Mouse (Mus musculus) gastrocnemius, adult 8-10 months (tissue): Measurements from ENCODE around the gene Lats1. TPM values are rescaled to one million over a fixed set of nuclear protein-coding genes. Genes with fewer than 3 reads are reported as not detected.

Experiments
- DNase-seq, 2 experiments: peaks; one replicate each; pipeline ENCODE4 v3.0.0; 2022; ENCODE audit warnings: low spot score in 2 of 2
- total RNA-seq, 4 experiments: library from RNA; stranded (reverse); gene quantifications; 2 replicates each; pipeline ENCODE4 v1.2.4; 2022

The Lats1 gene
- 10 to 100 TPM in 3 of 4 experiments, 1 to 10 TPM in 1; 9.4 to 11.4 (median 10.3) TPM for total RNA-seq

- peak; percentile 60 to 67 for DNase-seq
These were observed at the start of gene Lats1, which contains the start of gene Pcmt1 for GRCm38 (mm10) chr10:7680731-7681301. Lats1 (plus strand) TSS chr10:7681214. Pcmt1 (minus strand) TSS chr10:7681136.

- no peak for DNase-seq
These were observed 40.6 kb upstream of the Lats1 start for GRCm38 (mm10) chr10:7640366-7640765.

GRCm38 (mm10) chr10:7645911-7646310 lies 35.1 kb upstream of the Lats1 start:
- no peak for DNase-seq

GRCm38 (mm10) chr10:7649059-7649458 lies 32.0 kb upstream of the Lats1 start:
- DNase-seq, result no peak

GRCm38 (mm10) chr10:7651057-7651456 lies 30.0 kb upstream of the Lats1 start:
- no peak for DNase-seq

GRCm38 (mm10) chr10:7662471-7663141 lies 18.4 kb upstream of the Lats1 start:
- no peak for DNase-seq

GRCm38 (mm10) chr10:7663159-7664026 lies 17.6 kb upstream of the Lats1 start:
- peak; percentile 83 to 88 for DNase-seq

GRCm38 (mm10) chr10:7664027-7664526 lies 16.9 kb upstream of the Lats1 start:
- no peak for DNase-seq

- no peak for DNase-seq
These were observed 16.1 kb upstream of the Lats1 start for GRCm38 (mm10) chr10:7664889-7665288.

- peak; percentile 81 to 84 for DNase-seq
These were observed 13.6 kb upstream of the Lats1 start, which contains the start of gene Nup43 for GRCm38 (mm10) chr10:7667342-7667802. Nup43 (plus strand) TSS chr10:7667503.

GRCm38 (mm10) chr10:7673673-7674072 lies 7.3 kb upstream of the Lats1 start:
- DNase-seq, result no peak

- DNase-seq, result peak; percentile 66 to 74
These were observed 470 bp downstream of the Lats1 start for GRCm38 (mm10) chr10:7681343-7682025.

GRCm38 (mm10) chr10:7682249-7682648 lies 1.2 kb downstream of the Lats1 start:
- no peak for DNase-seq

- DNase-seq, result no peak
These were observed 5.9 kb downstream of the Lats1 start for GRCm38 (mm10) chr10:7686902-7687301.

GRCm38 (mm10) chr10:7695286-7695685 lies 14.3 kb downstream of the Lats1 start:
- no peak for DNase-seq

GRCm38 (mm10) chr10:7700120-7700519 lies 19.1 kb downstream of the Lats1 start:
- no peak for DNase-seq

GRCm38 (mm10) chr10:7702586-7702985 lies 21.6 kb downstream of the Lats1 start:
- DNase-seq, result no peak

- DNase-seq, result no peak
These were observed 29.1 kb downstream of the Lats1 start for GRCm38 (mm10) chr10:7710121-7710520.

GRCm38 (mm10) chr10:7712506-7712905 lies 31.5 kb downstream of the Lats1 start:
- no peak for DNase-seq

GRCm38 (mm10) chr10:7715056-7715455 lies 34.0 kb downstream of the Lats1 start:
- no peak for DNase-seq
